Mouse (Mus musculus): ENCODE data around the gene Zmynd8. TPM values are rescaled to one million over a fixed set of nuclear protein-coding genes. Genes with fewer than 3 reads are reported as not detected.

Zmynd8 gene
- total RNA-seq, 1 experiment from 2014 or later: 55.9 TPM

- no peak for ATAC-seq (replicated peaks; ENCODE audit: low read depth, poor library complexity, severe bottlenecking)
Measured at GRCm38 (mm10) chr2:165843350-165843749, 55.5 kb downstream of the Zmynd8 start.

- no peak for ATAC-seq (replicated peaks; ENCODE audit: low read depth, poor library complexity, severe bottlenecking)
Measured at GRCm38 (mm10) chr2:165842241-165842640, 56.6 kb downstream of the Zmynd8 start.

GRCm38 (mm10) chr2:165841805-165842204 is 57.0 kb downstream of the Zmynd8 start:
- ATAC-seq (replicated peaks; ENCODE audit: low read depth, poor library complexity, severe bottlenecking): no peak

- no peak for ATAC-seq (replicated peaks; ENCODE audit: low read depth, poor library complexity, severe bottlenecking)
Measured at GRCm38 (mm10) chr2:165840852-165841251, 58.0 kb downstream of the Zmynd8 start.

GRCm38 (mm10) chr2:165839317-165839652 is 59.5 kb downstream of the Zmynd8 start:
- no peak for ATAC-seq (replicated peaks; ENCODE audit: low read depth, poor library complexity, severe bottlenecking)

- ATAC-seq (replicated peaks; ENCODE audit: low read depth, poor library complexity, severe bottlenecking): no peak
Measured at GRCm38 (mm10) chr2:165838606-165839316, 60.1 kb downstream of the Zmynd8 start.

- ATAC-seq (replicated peaks; ENCODE audit: low read depth, poor library complexity, severe bottlenecking): no peak
Measured at GRCm38 (mm10) chr2:165834601-165835000, 64.2 kb downstream of the Zmynd8 start.

- ATAC-seq (replicated peaks; ENCODE audit: low read depth, poor library complexity, severe bottlenecking): no peak
Measured at GRCm38 (mm10) chr2:165833468-165833867, 65.3 kb downstream of the Zmynd8 start.

GRCm38 (mm10) chr2:165832720-165833119 is 66.1 kb downstream of the Zmynd8 start:
- ATAC-seq (replicated peaks; ENCODE audit: low read depth, poor library complexity, severe bottlenecking): no peak

GRCm38 (mm10) chr2:165832295-165832694 is 66.5 kb downstream of the Zmynd8 start:
- no peak for ATAC-seq (replicated peaks; ENCODE audit: low read depth, poor library complexity, severe bottlenecking)

- ATAC-seq (replicated peaks; ENCODE audit: low read depth, poor library complexity, severe bottlenecking): no peak
Measured at GRCm38 (mm10) chr2:165831637-165832289, 67.1 kb downstream of the Zmynd8 start.

- ATAC-seq (replicated peaks; ENCODE audit: low read depth, poor library complexity, severe bottlenecking): no peak
Measured at GRCm38 (mm10) chr2:165828770-165829169, 70.0 kb downstream of the Zmynd8 start.

- ATAC-seq (replicated peaks; ENCODE audit: low read depth, poor library complexity, severe bottlenecking): peak; percentile 70
Measured at GRCm38 (mm10) chr2:165825964-165826712, 72.7 kb downstream of the Zmynd8 start.

- ATAC-seq (replicated peaks; ENCODE audit: low read depth, poor library complexity, severe bottlenecking): no peak
Measured at GRCm38 (mm10) chr2:165825261-165825900, 73.4 kb downstream of the Zmynd8 start.

- ATAC-seq (replicated peaks; ENCODE audit: low read depth, poor library complexity, severe bottlenecking): no peak
Measured at GRCm38 (mm10) chr2:165824826-165825225, 74.0 kb downstream of the Zmynd8 start.

GRCm38 (mm10) chr2:165822478-165822877 is 76.3 kb downstream of the Zmynd8 start:
- no peak for ATAC-seq (replicated peaks; ENCODE audit: low read depth, poor library complexity, severe bottlenecking)

- ATAC-seq (replicated peaks; ENCODE audit: low read depth, poor library complexity, severe bottlenecking): no peak
Measured at GRCm38 (mm10) chr2:165821671-165822070, 77.1 kb downstream of the Zmynd8 start.

GRCm38 (mm10) chr2:165820504-165821095 is 78.2 kb downstream of the Zmynd8 start:
- no peak for ATAC-seq (replicated peaks; ENCODE audit: low read depth, poor library complexity, severe bottlenecking)

- ATAC-seq (replicated peaks; ENCODE audit: low read depth, poor library complexity, severe bottlenecking): no peak
Measured at GRCm38 (mm10) chr2:165820073-165820472, 78.7 kb downstream of the Zmynd8 start.

Measured in common myeloid progenitor, adult 5-6 weeks (primary cell).